Mouse (Mus musculus): ENCODE measurements around the gene Galnt6.

DNA sequence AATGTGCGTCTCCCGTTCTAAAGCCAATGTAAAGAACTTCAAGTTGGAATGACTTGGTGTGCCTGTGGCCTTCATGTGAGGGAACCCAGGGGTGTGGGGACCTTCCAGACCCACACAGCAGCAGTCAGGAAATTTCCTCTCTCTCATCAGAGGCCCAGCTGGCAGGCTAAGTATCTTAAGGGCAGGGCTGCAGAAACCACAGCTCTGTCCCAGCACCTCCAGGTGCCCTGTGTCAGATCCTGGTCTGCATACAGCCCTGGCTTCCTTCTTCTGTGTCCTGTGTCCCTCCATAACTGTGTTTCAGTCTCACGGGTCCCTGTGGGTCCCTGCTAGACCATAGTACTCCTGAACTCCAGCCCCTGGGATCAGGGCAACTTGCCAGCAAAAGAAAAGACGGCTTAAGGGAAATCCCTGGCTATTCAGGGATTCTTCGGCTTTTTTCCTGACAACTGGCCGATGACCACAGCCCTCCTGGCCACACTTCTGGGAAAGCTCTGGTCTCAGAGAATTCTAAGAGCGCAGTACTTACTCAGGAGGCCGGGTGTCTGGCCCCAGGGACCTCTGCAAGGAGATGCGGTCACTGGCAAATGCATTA is 13.7 kb downstream of the Galnt6 start:
- TF ChIP-seq POLR2A (IDR thresholded peaks at IDR 0.05; ENCODE audit: borderline replicate concordance, extremely low read depth, insufficient read depth, insufficient read length, poor library complexity, severe bottlenecking) (no peak), CTCF (IDR thresholded peaks at IDR 0.05; ENCODE audit: borderline replicate concordance, extremely low read depth, insufficient read depth, insufficient read length) (no peak)
